Mouse (Mus musculus) kidney, adult 2 months (tissue): ENCODE measurements around the gene Atpif1.
A peak's percentile ranks its signal among the peaks of the same experiment; 100 is the strongest.

Experiments
- CTCF ChIP-seq: fragments of 200-500 bp; conservative IDR thresholded peaks from 2 replicates; pipeline ENCODE4 v1.5.1; 2011; ENCODE audit warnings: low read depth, mild to moderate bottlenecking, control low read depth, low read length, moderate library complexity, mixed read lengths; ENCODE audit not compliant: insufficient read depth, insufficient read length
- POLR2A ChIP-seq: fragments of 200-500 bp; IDR thresholded peaks from one replicate; pipeline ENCODE4 v1.6.1; 2011; ENCODE audit warnings: low read depth, low read length, control low read depth

GRCm38 (mm10) chr4:132526678-132527077 lies 6.8 kb downstream of the Atpif1 start:
- TF ChIP-seq CTCF = peak; percentile 50
- no peak for TF ChIP-seq POLR2A
